Mouse (Mus musculus): Measurements from ENCODE around the gene Crocc.

The Crocc gene

DNA sequence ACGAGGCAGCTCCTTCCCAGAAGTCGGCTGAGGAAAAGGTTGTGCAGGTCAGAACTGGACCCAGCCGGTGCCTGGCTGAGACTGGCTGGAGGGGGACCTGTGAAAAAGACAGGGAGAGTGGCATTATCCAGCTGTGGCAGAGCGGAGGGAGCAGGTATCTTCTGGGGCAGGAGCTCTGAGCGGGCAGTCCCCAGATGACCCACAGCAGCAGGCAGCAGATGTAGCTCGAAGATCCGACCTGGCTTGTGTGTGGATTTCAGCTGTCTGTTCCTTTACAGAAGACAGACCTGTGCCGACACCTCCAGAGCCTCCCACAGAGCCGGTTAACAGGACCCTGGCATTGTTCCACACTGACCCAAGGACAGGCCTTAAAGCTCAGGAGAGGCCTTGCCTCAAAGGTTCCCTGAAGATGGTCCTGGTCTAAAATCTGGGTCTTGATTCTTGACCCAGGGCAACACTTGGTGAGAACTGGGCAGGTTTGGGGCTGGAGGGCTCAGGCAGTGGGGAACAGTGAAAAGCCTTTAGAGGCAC, 7.2 kb upstream of the Crocc start:
- no peak for DNase-seq (ENCODE audit: low read depth in 2 of 2, low spot score in 2 of 2)

- no peak for DNase-seq (ENCODE audit: low read depth in 2 of 2, low spot score in 2 of 2)
These were observed 6.6 kb upstream of the Crocc start for GRCm38 (mm10) chr4:141066709-141067515.

- DNase-seq (ENCODE audit: low read depth in 2 of 2, low spot score in 2 of 2), result peak; percentile 77 to 81
These were observed 4.8 kb upstream of the Crocc start for GRCm38 (mm10) chr4:141065123-141065522.

GRCm38 (mm10) chr4:141064104-141064659, 3.8 kb upstream of the Crocc start:
- DNase-seq (ENCODE audit: low read depth in 2 of 2, low spot score in 2 of 2), result no peak

DNA sequence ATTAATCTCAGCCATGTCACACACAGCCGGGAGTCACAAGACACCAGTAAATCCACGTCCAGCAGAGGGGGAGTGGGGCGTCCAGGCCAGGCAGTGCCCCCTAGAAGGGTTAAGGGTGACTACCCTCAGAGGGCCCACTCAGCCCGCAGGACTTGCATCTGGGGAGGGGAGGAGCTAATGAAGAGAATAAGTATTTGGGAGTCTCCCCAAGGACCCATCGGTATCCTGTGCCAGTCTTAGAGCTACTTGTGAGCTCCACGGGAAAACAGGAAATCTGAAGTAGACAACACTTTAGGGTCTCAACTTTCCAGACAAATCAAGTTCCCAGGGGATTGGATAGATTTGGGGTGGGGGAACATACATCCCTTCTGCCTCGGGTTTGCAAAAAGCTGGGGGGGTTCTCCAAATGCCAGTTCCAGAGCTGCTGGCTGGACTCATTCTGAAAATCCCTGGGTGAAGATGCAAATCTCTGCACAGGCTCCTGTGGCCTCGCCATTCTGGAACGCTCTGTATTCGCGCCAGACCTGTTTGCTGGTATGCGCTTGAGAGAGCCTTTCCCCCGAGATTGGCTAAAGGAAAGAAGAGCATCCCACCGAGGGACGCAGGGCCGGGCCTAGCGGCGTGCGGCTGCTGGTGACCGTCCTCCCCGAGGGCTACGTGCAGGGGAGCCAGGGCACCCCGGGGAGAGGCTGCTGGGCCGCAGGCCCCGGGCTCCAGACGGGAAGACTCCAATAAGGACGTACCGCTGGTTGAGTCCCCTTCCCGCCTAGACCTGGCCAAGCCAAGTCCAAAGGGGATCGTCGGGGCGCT, 529 bp downstream of the Crocc start:
- no peak for DNase-seq (ENCODE audit: low read depth in 2 of 2, low spot score in 2 of 2)

GRCm38 (mm10) chr4:141058835-141059234, 1.5 kb downstream of the Crocc start:
- no peak for DNase-seq (ENCODE audit: low read depth in 2 of 2, low spot score in 2 of 2)

- DNase-seq (ENCODE audit: low read depth in 2 of 2, low spot score in 2 of 2), result no peak
These were observed 3.4 kb downstream of the Crocc start for GRCm38 (mm10) chr4:141056970-141057369.

- DNase-seq (ENCODE audit: low read depth in 2 of 2, low spot score in 2 of 2), result no peak
These were observed 6.7 kb downstream of the Crocc start for GRCm38 (mm10) chr4:141053568-141054161.

DNA sequence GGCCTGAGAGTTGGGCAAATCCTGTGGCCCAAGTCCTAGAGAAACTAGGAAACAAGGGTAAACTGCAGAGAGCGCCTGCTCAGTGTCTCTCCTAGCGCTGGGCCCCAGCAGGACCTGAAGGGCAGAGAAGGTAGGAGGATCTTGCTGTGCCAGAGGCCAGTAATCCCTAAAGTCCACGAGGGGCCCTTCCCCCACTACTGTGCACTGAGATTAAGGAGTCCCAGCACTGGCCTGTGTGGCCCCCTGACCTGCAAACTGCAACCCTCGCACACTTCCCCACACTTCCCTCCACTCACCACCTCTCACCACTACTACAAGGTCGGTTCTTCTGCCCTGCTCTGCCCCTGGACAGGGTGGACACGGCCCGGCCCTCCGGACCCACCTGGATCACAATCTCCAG, 7.2 kb downstream of the Crocc start:
- DNase-seq (ENCODE audit: low read depth in 2 of 2, low spot score in 2 of 2), result no peak

- no peak for DNase-seq (ENCODE audit: low read depth in 2 of 2, low spot score in 2 of 2)
These were observed 7.9 kb downstream of the Crocc start for GRCm38 (mm10) chr4:141052442-141052841.

- DNase-seq (ENCODE audit: low read depth in 2 of 2, low spot score in 2 of 2), result no peak
These were observed 10.9 kb downstream of the Crocc start for GRCm38 (mm10) chr4:141049476-141049835.

GRCm38 (mm10) chr4:141048810-141049475, 11.4 kb downstream of the Crocc start:
- DNase-seq (ENCODE audit: low read depth in 2 of 2, low spot score in 2 of 2), result no peak

- peak; percentile 54 to 66 for DNase-seq (ENCODE audit: low read depth in 2 of 2, low spot score in 2 of 2)
These were observed 15.5 kb downstream of the Crocc start for GRCm38 (mm10) chr4:141044816-141045215.

- DNase-seq (ENCODE audit: low read depth in 2 of 2, low spot score in 2 of 2), result no peak
These were observed 19.2 kb downstream of the Crocc start for GRCm38 (mm10) chr4:141041117-141041516.

GRCm38 (mm10) chr4:141033606-141034549, 26.5 kb downstream of the Crocc start:
- no peak for DNase-seq (ENCODE audit: low read depth in 2 of 2, low spot score in 2 of 2)

- DNase-seq (ENCODE audit: low read depth in 2 of 2, low spot score in 2 of 2), result peak; percentile 65 to 80
These were observed 28.6 kb downstream of the Crocc start for GRCm38 (mm10) chr4:141031733-141032132.

DNA sequence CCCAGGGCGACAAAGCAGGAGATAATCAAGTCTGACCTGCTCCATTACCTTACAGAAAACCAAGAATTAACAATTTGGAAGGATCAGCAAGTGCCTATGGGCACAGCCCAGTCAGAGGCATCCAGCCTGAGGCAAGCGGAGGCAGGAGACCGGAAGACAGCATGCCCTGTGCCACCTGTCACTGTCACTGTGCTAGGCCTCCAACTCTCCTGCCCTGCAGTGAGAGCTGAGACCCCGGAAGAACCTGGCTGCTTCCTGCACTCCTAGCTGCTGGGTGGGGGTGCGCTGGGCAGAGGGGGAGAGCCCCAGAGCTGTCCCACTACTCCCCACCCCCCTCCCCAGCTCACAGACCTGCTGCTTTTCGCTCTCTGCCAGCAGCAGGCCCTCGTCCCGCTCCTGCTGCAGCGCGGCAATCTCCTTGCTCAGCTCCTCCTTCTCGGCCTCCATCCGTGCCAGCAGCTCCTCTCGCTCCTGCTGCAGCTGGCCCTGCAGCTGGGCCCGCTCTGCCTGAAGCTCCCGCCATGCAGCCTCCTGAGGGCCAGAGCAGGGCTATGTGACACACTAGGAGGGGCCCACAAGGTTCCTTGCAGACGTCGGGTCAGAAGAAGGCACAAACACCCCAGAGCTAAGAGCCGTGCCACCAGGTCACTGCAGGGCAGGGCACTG, 29.7 kb downstream of the Crocc start:
- no peak for DNase-seq (ENCODE audit: low read depth in 2 of 2, low spot score in 2 of 2)

DNA sequence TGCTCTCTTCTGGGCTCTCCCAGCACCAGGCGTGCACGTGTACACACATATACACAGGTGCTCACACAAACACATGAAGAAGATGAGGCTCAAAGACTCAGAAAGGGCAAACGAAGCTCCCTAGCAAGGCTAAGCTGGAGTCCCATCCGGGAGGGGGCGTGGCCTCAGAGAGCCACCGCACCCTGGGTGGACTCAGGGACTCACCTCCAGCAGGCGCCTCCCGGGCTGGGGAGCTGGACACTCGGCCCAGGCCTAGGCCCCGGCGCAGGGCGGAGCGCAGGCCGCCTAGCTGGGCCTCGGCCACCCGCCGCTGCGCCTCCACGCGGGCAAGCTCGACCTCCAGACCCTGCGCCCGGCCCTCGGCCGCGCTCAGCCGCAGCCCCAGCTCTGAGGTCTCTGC, 35.4 kb downstream of the Crocc start:
- no peak for DNase-seq (ENCODE audit: low read depth in 2 of 2, low spot score in 2 of 2)

- DNase-seq (ENCODE audit: low read depth in 2 of 2, low spot score in 2 of 2), result no peak
These were observed 36.3 kb downstream of the Crocc start for GRCm38 (mm10) chr4:141024052-141024451.
